Mouse (Mus musculus): ENCODE measurements around the gene Npas2.

DNA sequence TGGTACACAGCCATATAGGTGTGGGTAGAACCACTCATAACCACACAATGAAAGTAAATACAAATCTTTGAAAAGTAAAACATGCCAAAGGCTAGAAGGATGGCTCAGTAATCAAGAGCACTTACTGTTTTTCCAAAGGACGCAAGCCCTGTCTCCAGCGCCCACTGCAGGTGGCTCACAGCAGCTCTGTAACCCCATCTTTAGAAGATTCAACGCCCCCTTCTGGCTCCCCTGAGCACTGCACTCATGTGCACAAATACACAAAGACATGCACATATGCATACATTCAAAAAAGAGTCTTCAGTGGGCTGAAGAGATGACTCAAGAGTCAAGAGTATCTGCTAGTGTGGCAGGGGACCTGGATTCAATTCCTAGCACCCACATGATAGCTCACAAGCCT is 36.5 kb downstream of the Npas2 start:
- TF ChIP-seq EP300 (IDR thresholded peaks at IDR 0.05; ENCODE audit: insufficient read depth, low read depth, low read length) (no peak), POLR2A (IDR thresholded peaks at IDR 0.05; ENCODE audit: insufficient read depth, low read depth, low read length) (no peak)

Data from heart, adult 2 months (tissue).